Mouse (Mus musculus): Measurements from ENCODE around the gene Isg20l2.

DNA sequence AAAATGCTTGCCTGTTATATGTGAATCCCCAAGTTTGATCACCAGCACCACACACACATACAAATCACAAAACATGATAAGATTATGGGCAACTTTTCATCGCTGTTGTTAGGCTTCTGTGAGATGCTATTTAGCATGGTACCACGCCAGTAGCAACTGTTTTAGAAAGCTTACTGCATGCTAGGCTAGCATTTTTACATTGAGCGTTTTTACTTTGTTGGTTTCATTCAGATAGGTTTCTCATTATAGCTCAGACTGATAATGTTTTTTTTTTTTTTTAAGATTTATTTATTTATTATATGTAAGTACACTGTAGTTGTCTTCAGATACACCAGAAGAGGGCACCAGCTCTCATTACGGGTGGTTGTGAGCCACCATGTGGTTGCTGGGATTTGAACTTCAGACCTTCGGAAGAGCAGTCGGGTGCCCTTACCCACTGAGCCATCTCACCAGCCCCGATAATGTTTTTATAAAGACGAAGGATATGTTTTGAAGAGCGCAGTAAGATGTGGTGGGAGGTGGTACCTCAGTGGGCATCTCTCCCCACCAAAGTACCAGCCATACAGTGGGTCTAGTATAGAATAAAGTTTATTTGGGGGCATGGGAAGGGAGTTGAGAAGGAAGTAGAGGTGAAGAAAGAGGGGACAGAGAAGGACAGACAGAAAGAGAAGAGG lies 9.7 kb upstream of the Isg20l2 start:
- TF ChIP-seq POLR2A (IDR thresholded peaks at IDR 0.05; ENCODE audit: extremely low read depth, insufficient read depth, low read length) (no peak), CTCF (IDR thresholded peaks at IDR 0.05; ENCODE audit: low read depth, low read length) (no peak)
